Mouse (Mus musculus): ENCODE data around the gene Nod2. TPM values are rescaled to one million over a fixed set of nuclear protein-coding genes. Genes with fewer than 3 reads are reported as not detected.

The Nod2 gene
- polyA plus RNA-seq (2012; rRNA removed), result 0.26 and 0.27 TPM in 2 replicates

GRCm38 (mm10) chr8:88646837-88647778, at the start of gene Nod2:
Nod2 (plus strand) TSS chr8:88647315.
- Histone ChIP-seq H3K4me1 (ENCODE audit: control insufficient read depth, insufficient read depth, low read length) (peaks cover 15% of the 10 kb centered on the region), H3K4me3 (ENCODE audit: control insufficient read depth, low read depth, low read length) (peak within 1 kb of the TSS; percentile 72), H3K36me3 (ENCODE audit: control insufficient read depth, insufficient read depth, low read length) (no peaks in the 10 kb centered on the region), H3K27me3 (ENCODE audit: control insufficient read depth, insufficient read depth, low read length) (no peaks in the 10 kb centered on the region), H3K27ac (ENCODE audit: control insufficient read depth, insufficient read depth, low read depth, low read length) (no peak within 1 kb of the TSS)
- no peak for TF ChIP-seq CTCF (IDR thresholded peaks at IDR 0.05; ENCODE audit: control insufficient read depth, insufficient read depth, insufficient replicate concordance, low read depth, low read length)
- TF ChIP-seq POLR2A (IDR thresholded peaks at IDR 0.05; ENCODE audit: control insufficient read depth, low read depth, low read length), result no peak

DNA sequence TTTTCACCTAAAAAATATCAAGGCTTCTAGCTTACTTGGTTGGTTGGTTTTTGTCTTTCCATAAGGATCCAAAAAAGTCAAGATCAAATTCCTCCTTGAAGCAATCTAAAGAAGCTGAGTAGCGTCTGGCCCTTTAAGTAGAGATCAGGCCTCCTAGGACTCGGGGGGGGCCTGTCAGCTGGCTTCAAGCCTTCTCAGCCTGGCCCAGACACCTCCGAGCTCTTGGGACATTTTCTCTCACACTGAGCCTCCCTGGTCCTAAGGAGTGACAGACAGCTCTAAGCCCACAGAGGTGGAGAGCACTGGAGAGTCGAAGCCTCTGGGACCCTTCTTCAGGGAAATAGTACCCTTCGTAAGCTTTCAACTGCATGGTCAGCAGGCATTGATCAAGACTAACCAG, 48.5 kb upstream of the Nod2 start:
- H3K4me1 ChIP-seq (ENCODE audit: control insufficient read depth, insufficient read depth, low read length), result peaks cover 4% of the 10 kb centered on the region
- no peaks in the 10 kb centered on the region for H3K36me3 ChIP-seq (ENCODE audit: control insufficient read depth, insufficient read depth, low read length)
- H3K4me3 ChIP-seq (ENCODE audit: control insufficient read depth, low read depth, low read length), result no peak overlapping the region
- no peaks in the 10 kb centered on the region for H3K27me3 ChIP-seq (ENCODE audit: control insufficient read depth, insufficient read depth, low read length)
- no peak overlapping the region for H3K27ac ChIP-seq (ENCODE audit: control insufficient read depth, insufficient read depth, low read depth, low read length)
- no peak for TF ChIP-seq CTCF (IDR thresholded peaks at IDR 0.05; ENCODE audit: control insufficient read depth, insufficient read depth, insufficient replicate concordance, low read depth, low read length)
- no peak for TF ChIP-seq POLR2A (IDR thresholded peaks at IDR 0.05; ENCODE audit: control insufficient read depth, low read depth, low read length)

- peaks cover 8% of the 10 kb centered on the region for H3K4me1 ChIP-seq (ENCODE audit: control insufficient read depth, insufficient read depth, low read length)
- no peaks in the 10 kb centered on the region for H3K27me3 ChIP-seq (ENCODE audit: control insufficient read depth, insufficient read depth, low read length)
- no peak for TF ChIP-seq POLR2A (IDR thresholded peaks at IDR 0.05; ENCODE audit: control insufficient read depth, low read depth, low read length)
- TF ChIP-seq CTCF (IDR thresholded peaks at IDR 0.05; ENCODE audit: control insufficient read depth, insufficient read depth, insufficient replicate concordance, low read depth, low read length), result no peak
- H3K36me3 ChIP-seq (ENCODE audit: control insufficient read depth, insufficient read depth, low read length), result no peaks in the 10 kb centered on the region
- H3K27ac ChIP-seq (ENCODE audit: control insufficient read depth, insufficient read depth, low read depth, low read length), result no peak overlapping the region
- no peak overlapping the region for H3K4me3 ChIP-seq (ENCODE audit: control insufficient read depth, low read depth, low read length)
These were observed 47.6 kb upstream of the Nod2 start for GRCm38 (mm10) chr8:88599491-88599890.

DNA sequence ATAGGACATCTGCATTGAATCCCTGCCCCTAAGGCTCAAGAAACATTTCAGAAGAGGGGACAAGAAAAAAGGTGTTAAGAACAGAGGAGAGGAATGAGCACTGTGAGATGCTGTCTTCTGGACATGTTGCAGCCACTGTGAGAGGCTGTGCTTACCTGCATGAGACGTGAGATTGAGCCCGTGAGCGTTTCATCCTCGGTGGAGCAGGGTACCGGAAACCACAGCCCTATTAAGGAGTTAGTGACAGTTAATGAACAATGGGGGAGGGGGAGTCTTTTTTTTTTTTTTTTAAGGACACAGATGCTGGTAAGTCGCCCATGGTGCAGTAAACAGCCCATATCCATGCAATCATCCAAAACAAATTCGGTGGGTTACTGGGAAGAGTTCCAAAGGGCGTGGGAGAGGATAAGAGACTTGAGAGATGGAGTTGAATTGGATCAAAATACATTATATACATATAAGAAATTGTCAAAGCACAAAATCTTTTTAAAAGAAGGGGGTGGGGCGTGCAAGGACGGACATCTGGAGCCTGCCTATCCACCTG, 43.6 kb upstream of the Nod2 start:
- H3K4me1 ChIP-seq (ENCODE audit: control insufficient read depth, insufficient read depth, low read length), result peaks cover 8% of the 10 kb centered on the region
- no peaks in the 10 kb centered on the region for H3K36me3 ChIP-seq (ENCODE audit: control insufficient read depth, insufficient read depth, low read length)
- TF ChIP-seq POLR2A (IDR thresholded peaks at IDR 0.05; ENCODE audit: control insufficient read depth, low read depth, low read length), result no peak
- H3K27ac ChIP-seq (ENCODE audit: control insufficient read depth, insufficient read depth, low read depth, low read length), result no peak overlapping the region
- H3K27me3 ChIP-seq (ENCODE audit: control insufficient read depth, insufficient read depth, low read length), result no peaks in the 10 kb centered on the region
- H3K4me3 ChIP-seq (ENCODE audit: control insufficient read depth, low read depth, low read length), result no peak overlapping the region; the same call in 1 of the 2 replicates

DNA sequence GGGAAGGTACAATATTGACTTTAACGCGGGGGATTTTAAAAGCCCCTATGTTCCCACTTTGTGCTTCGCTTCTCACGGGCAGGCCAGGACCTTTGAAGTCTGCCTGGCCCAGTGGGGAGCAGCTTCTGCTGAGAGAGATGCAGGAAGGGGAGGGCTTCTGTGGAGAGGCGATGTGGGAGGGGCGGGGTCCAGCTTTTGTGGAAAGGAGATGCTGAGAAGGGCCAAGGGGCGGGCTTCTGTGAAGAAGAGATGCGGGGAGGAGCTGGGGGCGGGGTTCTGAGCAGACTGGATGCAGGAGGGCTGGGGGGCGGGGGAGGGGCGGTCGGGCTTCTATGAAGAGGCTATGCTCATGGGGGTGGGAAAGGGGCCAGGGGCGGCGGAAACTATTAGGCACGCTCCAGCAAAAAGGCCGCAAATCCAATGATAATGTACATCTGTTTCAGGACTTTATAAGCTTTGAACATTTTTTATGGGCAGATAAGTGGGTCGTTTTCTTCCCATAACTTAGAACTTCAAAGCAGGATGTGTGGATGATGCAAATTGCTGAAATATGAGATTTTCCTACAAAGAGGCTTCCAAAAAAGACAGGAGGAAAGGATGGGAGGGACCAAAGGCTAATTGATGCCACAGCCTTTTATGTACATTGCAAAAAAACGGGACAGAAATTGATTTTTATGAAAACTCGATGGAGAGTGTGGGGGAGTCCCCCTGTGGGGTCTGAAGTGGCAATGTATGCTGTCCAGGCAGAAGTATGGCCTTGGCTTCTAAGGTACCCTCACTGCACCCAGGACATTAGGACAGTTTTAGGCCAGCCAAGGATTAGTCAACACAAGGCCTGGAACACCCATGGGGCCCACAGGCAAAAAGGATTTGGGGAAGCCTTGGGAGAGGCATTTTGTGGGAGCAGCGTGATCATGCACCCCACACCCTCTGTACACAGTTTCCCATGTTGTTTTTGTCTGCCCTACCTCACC, 42.8 kb upstream of the Nod2 start:
- no peak overlapping the region; the same call in 1 of the 2 replicates for H3K4me3 ChIP-seq (ENCODE audit: control insufficient read depth, low read depth, low read length)
- H3K27ac ChIP-seq (ENCODE audit: control insufficient read depth, insufficient read depth, low read depth, low read length), result no peak overlapping the region

DNA sequence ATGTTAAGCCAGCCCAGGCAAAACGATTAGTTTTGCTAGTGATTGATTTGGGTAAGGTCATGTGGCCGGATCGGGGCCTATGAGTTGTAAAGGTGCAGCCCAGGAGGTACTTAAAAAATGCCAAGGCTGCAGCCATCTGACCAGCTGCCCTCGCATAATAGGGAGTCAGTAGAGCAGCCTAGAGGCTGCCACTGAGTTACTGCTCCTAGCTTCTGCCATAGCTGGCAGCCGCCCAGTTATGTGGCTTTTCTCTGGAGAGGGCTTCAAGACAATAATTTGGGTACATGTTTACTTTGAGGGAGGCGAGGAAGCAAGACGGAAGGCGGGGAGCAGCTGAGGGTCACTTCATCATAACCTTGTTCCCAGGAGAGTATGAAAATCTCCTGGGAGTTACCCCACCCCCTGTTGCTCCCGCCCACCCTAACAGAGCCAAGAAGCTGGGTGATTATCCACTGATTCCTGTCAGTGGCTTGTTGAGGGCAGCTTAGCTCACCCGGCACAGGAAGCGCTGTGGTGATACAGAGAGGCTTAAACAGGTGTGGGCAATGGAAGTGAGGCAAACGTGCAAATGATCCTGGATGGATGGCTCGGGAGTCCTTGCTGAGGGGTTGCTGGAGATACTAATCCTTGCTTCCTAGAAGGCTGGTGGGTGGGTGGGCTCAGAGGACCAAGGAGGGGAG, 41.6 kb upstream of the Nod2 start:
- Histone ChIP-seq H3K36me3 (ENCODE audit: control insufficient read depth, insufficient read depth, low read length) (no peaks in the 10 kb centered on the region), H3K4me1 (ENCODE audit: control insufficient read depth, insufficient read depth, low read length) (peaks cover 8% of the 10 kb centered on the region), H3K27ac (ENCODE audit: control insufficient read depth, insufficient read depth, low read depth, low read length) (no peak overlapping the region), H3K4me3 (ENCODE audit: control insufficient read depth, low read depth, low read length) (no peak overlapping the region), H3K27me3 (ENCODE audit: control insufficient read depth, insufficient read depth, low read length) (no peaks in the 10 kb centered on the region)
- TF ChIP-seq POLR2A (IDR thresholded peaks at IDR 0.05; ENCODE audit: control insufficient read depth, low read depth, low read length), result no peak
- TF ChIP-seq CTCF (IDR thresholded peaks at IDR 0.05; ENCODE audit: control insufficient read depth, insufficient read depth, insufficient replicate concordance, low read depth, low read length), result no peak

More for the DNA sequence above, 42.8 kb upstream of the Nod2 start:
- peaks cover 8% of the 10 kb centered on the region for H3K4me1 ChIP-seq (ENCODE audit: control insufficient read depth, insufficient read depth, low read length)
- H3K27me3 ChIP-seq (ENCODE audit: control insufficient read depth, insufficient read depth, low read length), result no peaks in the 10 kb centered on the region
- no peak for TF ChIP-seq CTCF (IDR thresholded peaks at IDR 0.05; ENCODE audit: control insufficient read depth, insufficient read depth, insufficient replicate concordance, low read depth, low read length)
- TF ChIP-seq POLR2A (IDR thresholded peaks at IDR 0.05; ENCODE audit: control insufficient read depth, low read depth, low read length), result no peak
- H3K36me3 ChIP-seq (ENCODE audit: control insufficient read depth, insufficient read depth, low read length), result no peaks in the 10 kb centered on the region

All from testis, adult 2 months (tissue).